Mouse (Mus musculus): Measurements from ENCODE around the gene Prg2. TPM values are rescaled to one million over a fixed set of nuclear protein-coding genes. Genes with fewer than 3 reads are reported as not detected.

Prg2 gene
- polyA plus RNA-seq, 1 experiment from 2014 or later = not detected

DNA sequence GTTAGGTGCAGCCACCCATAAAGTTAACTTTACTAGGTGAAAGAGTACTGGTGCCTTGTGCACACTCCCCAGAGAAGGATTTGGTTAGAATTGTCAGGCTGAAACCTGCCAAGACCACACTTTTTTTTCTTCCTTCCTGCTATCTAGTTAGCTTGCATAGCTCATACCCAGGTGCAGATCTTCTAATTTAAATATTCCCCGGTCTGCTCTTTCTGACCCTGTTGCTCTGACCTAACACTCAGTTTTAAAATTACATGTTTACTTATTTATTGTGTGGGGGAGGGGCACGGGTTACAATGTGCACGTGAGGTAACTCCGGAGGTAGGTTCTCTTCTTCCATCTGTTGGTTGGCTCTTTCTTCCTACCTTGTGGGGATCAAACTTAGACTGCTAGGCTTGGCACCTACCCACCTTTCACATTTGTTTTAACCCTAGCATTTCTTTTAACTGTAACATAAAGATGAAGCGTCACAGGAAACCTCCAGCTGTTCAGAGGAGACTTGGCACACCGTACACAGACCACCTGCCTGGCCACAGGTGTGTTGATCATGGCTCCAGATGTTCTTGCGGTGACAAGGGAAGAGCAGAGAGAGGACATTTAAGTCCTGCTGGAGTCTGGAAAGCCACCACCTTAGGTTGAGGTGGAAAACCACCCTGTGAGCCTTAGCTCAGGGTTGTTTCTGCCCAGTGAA, 16.0 kb upstream of the Prg2 start:
- no peak overlapping the region for H3K27ac ChIP-seq
- no peak overlapping the region for H3K4me3 ChIP-seq (replicated peaks)
- 92% methylated on average over 7 of the region's 7 CpGs for WGBS
- peaks cover 9% of the 10 kb centered on the region; the same call in 1 of the 2 replicates for H3K4me1 ChIP-seq
- ATAC-seq (ENCODE audit: low FRiP score) = no peak
- H3K36me3 ChIP-seq (replicated peaks) = no peaks in the 10 kb centered on the region
- H3K9ac ChIP-seq = no peak overlapping the region
- H3K27me3 ChIP-seq = no peaks in the 10 kb centered on the region
- no peaks in the 10 kb centered on the region for H3K9me3 ChIP-seq
- no peak overlapping the region for H3K4me2 ChIP-seq

GRCm38 (mm10) chr2:84967318-84967991, 12.8 kb upstream of the Prg2 start:
- no peak overlapping the region for H3K27ac ChIP-seq
- no peaks in the 10 kb centered on the region for H3K27me3 ChIP-seq
- no peaks in the 10 kb centered on the region for H3K9me3 ChIP-seq
- H3K9ac ChIP-seq = no peak overlapping the region
- H3K36me3 ChIP-seq (replicated peaks) = no peaks in the 10 kb centered on the region
- peaks cover 9% of the 10 kb centered on the region; the same call in 1 of the 2 replicates for H3K4me1 ChIP-seq
- no peak overlapping the region for H3K4me3 ChIP-seq (replicated peaks)
- ATAC-seq (ENCODE audit: low FRiP score) = no peak
- WGBS = 94% methylated on average over 5 of the region's 5 CpGs
- H3K4me2 ChIP-seq = no peak overlapping the region

GRCm38 (mm10) chr2:84975580-84975979, 4.7 kb upstream of the Prg2 start:
- Histone ChIP-seq H3K9me3 (no peaks in the 10 kb centered on the region), H3K9ac (no peak overlapping the region), H3K27ac (no peak overlapping the region), H3K4me3 (replicated peaks) (no peak overlapping the region), H3K36me3 (replicated peaks) (no peaks in the 10 kb centered on the region), H3K4me1 (no peaks in the 10 kb centered on the region), H3K4me2 (no peak overlapping the region), H3K27me3 (no peaks in the 10 kb centered on the region)
- no peak for ATAC-seq (ENCODE audit: low FRiP score)
- 92% methylated on average over 2 of the region's 2 CpGs for WGBS

GRCm38 (mm10) chr2:84987930-84988329, 7.7 kb downstream of the Prg2 start, which contains the start of gene Prg3:
Gene Prg3, plus strand, starts transcription at chr2:84988215.
- H3K36me3 ChIP-seq (replicated peaks) = no peaks in the 10 kb centered on the region
- no peaks in the 10 kb centered on the region for H3K9me3 ChIP-seq
- no peak for ATAC-seq (ENCODE audit: low FRiP score)
- H3K27ac ChIP-seq = no peak within 1 kb of the TSS
- H3K4me1 ChIP-seq = no peaks in the 10 kb centered on the region
- no peak within 1 kb of the TSS for H3K9ac ChIP-seq
- WGBS = 83% methylated on average over 1 of the region's 1 CpGs
- H3K4me2 ChIP-seq = no peak within 1 kb of the TSS
- H3K27me3 ChIP-seq = no peaks in the 10 kb centered on the region
- H3K4me3 ChIP-seq (replicated peaks) = no peak within 1 kb of the TSS

GRCm38 (mm10) chr2:84996376-84996775, 16.1 kb downstream of the Prg2 start:
- Histone ChIP-seq H3K36me3 (replicated peaks) (no peaks in the 10 kb centered on the region), H3K9ac (no peak overlapping the region), H3K27ac (no peak overlapping the region), H3K9me3 (no peaks in the 10 kb centered on the region), H3K4me1 (no peaks in the 10 kb centered on the region), H3K4me3 (replicated peaks) (no peak overlapping the region), H3K27me3 (no peaks in the 10 kb centered on the region), H3K4me2 (no peak overlapping the region)
- WGBS = 92% methylated on average over 2 of the region's 2 CpGs
- no peak for ATAC-seq (ENCODE audit: low FRiP score)

DNA sequence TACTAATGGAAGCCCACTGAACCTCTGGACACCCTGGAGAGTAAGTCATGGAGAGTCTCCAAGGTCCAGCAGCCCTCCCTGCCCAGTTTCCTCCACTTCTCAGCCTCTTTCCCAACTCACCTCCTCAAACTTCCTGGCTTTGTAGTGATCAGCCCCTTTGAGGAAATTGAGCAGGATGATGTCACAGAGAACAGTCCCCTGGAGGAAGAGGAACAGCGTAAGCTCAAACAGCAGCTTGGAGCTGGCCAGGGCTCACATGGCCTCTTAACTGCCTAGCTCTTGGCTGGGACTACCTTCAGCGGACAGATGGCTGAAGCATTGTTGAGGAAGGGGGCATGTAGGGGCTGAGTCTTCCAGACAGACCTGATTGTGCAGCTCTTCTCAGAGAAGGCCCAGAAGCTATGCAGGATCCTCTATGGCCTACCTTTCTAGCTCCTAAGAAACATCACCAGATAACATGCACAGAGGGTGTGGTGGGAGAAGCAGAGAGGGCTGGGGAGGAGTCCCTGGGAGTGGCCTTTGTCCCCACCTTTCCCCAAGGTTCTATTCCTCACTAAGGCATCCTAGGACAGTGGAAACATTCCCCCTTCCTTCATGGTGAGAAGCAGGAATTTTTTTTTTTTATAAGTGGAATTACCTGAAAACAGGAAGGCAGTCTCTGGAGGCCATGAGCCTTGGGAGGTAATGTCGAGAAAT, 19.4 kb downstream of the Prg2 start:
- no peak overlapping the region for H3K4me3 ChIP-seq (replicated peaks)
- no peaks in the 10 kb centered on the region for H3K9me3 ChIP-seq
- H3K36me3 ChIP-seq (replicated peaks) = no peaks in the 10 kb centered on the region
- no peaks in the 10 kb centered on the region for H3K27me3 ChIP-seq
- H3K27ac ChIP-seq = no peak overlapping the region
- no peaks in the 10 kb centered on the region for H3K4me1 ChIP-seq
- H3K9ac ChIP-seq = no peak overlapping the region
- ATAC-seq (ENCODE audit: low FRiP score) = no peak
- 89% methylated on average over 3 of the region's 3 CpGs for whole genome bisulfite sequencing
- H3K4me2 ChIP-seq = no peak overlapping the region

DNA sequence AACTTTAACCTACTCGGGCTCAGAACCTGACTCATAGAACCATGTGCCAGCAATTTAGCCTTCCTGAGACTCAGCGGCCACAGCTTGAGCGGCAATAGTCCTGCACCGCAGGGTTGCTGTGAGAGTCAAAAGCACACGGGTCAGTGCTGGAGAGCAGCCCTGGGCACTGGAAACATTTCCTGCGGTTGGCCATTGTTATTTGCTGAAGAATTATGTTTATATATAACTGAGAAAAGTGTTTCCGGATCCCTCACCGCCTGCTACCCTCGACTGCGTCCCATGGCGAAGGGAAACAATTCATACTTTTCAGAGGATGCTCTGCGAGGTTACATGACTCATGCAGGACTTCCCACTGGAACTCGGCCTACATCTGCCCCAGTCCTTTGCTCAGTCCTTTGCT, 21.2 kb downstream of the Prg2 start:
- WGBS = 75% methylated on average over 13 of the region's 13 CpGs
- Histone ChIP-seq H3K4me1 (no peaks in the 10 kb centered on the region), H3K4me2 (no peak overlapping the region), H3K27ac (no peak overlapping the region), H3K27me3 (no peaks in the 10 kb centered on the region), H3K36me3 (replicated peaks) (no peaks in the 10 kb centered on the region), H3K4me3 (replicated peaks) (no peak overlapping the region), H3K9ac (no peak overlapping the region), H3K9me3 (no peaks in the 10 kb centered on the region)
- no peak for ATAC-seq (ENCODE audit: low FRiP score)

DNA sequence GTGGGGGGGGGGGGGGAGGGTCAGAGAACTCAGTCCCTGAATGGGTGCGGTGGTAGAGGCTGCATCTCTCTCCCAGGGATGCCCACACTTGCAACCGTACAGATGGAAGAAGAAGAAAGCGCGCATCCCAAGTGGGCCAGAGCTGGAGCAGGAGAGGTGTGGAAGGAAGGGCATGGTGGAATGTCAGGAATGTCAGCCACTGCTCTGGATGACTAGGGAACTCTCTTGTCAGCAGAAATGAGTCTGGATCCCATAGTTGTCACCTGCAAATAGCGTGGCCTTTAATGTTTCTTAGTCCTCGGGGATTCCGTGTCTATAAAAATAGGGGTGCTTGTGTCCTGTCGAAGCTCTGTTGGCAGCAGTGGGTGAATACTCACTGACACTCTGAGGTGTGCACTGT, 22.3 kb downstream of the Prg2 start:
- Histone ChIP-seq H3K27ac (no peak overlapping the region), H3K9me3 (no peaks in the 10 kb centered on the region), H3K27me3 (no peaks in the 10 kb centered on the region), H3K4me1 (no peaks in the 10 kb centered on the region), H3K4me3 (replicated peaks) (no peak overlapping the region), H3K4me2 (no peak overlapping the region), H3K36me3 (replicated peaks) (no peaks in the 10 kb centered on the region), H3K9ac (no peak overlapping the region)
- no peak for ATAC-seq (ENCODE audit: low FRiP score)
- WGBS = 81% methylated on average over 8 of the region's 8 CpGs

DNA sequence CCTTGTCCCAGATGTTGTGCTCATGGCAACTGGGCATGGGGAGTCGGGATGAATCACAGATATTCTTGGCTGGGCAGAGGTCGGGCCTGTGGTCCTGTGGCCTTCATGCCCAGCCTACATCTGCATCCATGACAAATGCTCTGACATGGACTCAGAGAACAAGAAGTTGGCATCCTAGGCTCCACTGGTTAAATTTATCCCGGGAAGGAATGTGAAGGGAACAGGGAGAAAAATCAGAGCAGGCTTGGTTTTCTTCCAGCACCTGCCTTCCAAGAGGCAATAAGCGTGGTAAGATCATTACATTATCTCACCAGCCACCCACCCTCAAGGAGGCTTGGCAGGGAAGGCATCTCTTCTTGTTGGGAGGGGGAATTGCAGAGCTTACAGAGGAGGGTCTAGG, 24.1 kb downstream of the Prg2 start:
- 87% methylated on average over 4 of the region's 4 CpGs for WGBS

GRCm38 (mm10) chr2:85006600-85006999, 26.3 kb downstream of the Prg2 start:
- ATAC-seq (ENCODE audit: low FRiP score) = no peak
- Histone ChIP-seq H3K36me3 (replicated peaks) (no peaks in the 10 kb centered on the region), H3K9ac (no peak overlapping the region), H3K9me3 (no peaks in the 10 kb centered on the region), H3K27me3 (no peaks in the 10 kb centered on the region), H3K4me1 (no peaks in the 10 kb centered on the region), H3K4me2 (no peak overlapping the region), H3K27ac (no peak overlapping the region), H3K4me3 (replicated peaks) (no peak overlapping the region)
- WGBS = 81% methylated on average over 7 of the region's 7 CpGs

More for the DNA sequence above, 24.1 kb downstream of the Prg2 start:
- Histone ChIP-seq H3K27ac (no peak overlapping the region), H3K4me3 (replicated peaks) (no peak overlapping the region), H3K4me2 (no peak overlapping the region), H3K36me3 (replicated peaks) (no peaks in the 10 kb centered on the region), H3K9me3 (no peaks in the 10 kb centered on the region), H3K4me1 (no peaks in the 10 kb centered on the region), H3K27me3 (no peaks in the 10 kb centered on the region), H3K9ac (no peak overlapping the region)
- no peak for ATAC-seq (ENCODE audit: low FRiP score)

- 20% methylated on average over 4 of the region's 4 CpGs for WGBS
- no peaks in the 10 kb centered on the region for H3K9me3 ChIP-seq
- H3K9ac ChIP-seq = no peak overlapping the region
- H3K27ac ChIP-seq = no peak overlapping the region
- ATAC-seq (ENCODE audit: low FRiP score) = no peak
- no peak overlapping the region for H3K4me2 ChIP-seq
- H3K4me3 ChIP-seq (replicated peaks) = no peak overlapping the region
- no peaks in the 10 kb centered on the region for H3K4me1 ChIP-seq
- H3K27me3 ChIP-seq = no peaks in the 10 kb centered on the region
- H3K36me3 ChIP-seq (replicated peaks) = no peaks in the 10 kb centered on the region
These were observed 27.5 kb downstream of the Prg2 start for GRCm38 (mm10) chr2:85007729-85008128.

- 79% methylated on average over 2 of the region's 2 CpGs for WGBS
- no peaks in the 10 kb centered on the region for H3K9me3 ChIP-seq
- no peak for ATAC-seq (ENCODE audit: low FRiP score)
These were observed 29.0 kb downstream of the Prg2 start for GRCm38 (mm10) chr2:85009212-85009611.

More at GRCm38 (mm10) chr2:85009212-85009611, 29.0 kb downstream of the Prg2 start:
- H3K27me3 ChIP-seq = no peaks in the 10 kb centered on the region
- no peak overlapping the region for H3K4me3 ChIP-seq (replicated peaks)
- no peak overlapping the region for H3K4me2 ChIP-seq
- H3K4me1 ChIP-seq = no peaks in the 10 kb centered on the region
- H3K36me3 ChIP-seq (replicated peaks) = no peaks in the 10 kb centered on the region
- no peak overlapping the region for H3K9ac ChIP-seq
- no peak overlapping the region for H3K27ac ChIP-seq

Data from forebrain, embryonic 12.5 days (tissue).